Mouse (Mus musculus) ovary, postnatal 10 days (tissue): ENCODE measurements around the gene Nmur2.

ENCODE experiments used
- DNase-seq: peaks from one replicate; pipeline ENCODE4 v3.0.0; 2022; ENCODE audit warnings: low spot score

The Nmur2 gene

DNA sequence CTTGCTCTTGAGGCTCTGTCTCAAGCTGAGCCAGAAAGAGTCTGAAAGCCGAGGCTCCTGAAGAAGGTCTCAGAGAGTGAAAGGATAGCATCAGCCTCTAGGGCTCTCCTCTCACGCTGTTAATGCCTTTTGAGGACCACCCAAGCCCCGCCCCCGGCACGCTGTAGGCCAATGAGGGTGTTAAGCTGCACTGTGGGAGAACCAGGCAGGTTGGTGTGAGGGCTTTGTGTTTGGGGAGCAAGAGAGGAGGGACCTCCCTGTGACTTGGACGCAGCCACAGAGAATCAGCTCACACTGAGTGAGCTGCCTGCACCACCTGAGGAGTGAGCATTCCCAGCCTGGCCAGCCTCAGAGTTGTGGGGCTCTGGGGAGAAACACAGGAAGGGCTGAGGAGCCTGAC, at the start of gene Nmur2:
Gene Nmur2, minus strand, starts transcription at position 94 of the 400 bp plus-strand sequence.
- DNase-seq, result no peak

DNA sequence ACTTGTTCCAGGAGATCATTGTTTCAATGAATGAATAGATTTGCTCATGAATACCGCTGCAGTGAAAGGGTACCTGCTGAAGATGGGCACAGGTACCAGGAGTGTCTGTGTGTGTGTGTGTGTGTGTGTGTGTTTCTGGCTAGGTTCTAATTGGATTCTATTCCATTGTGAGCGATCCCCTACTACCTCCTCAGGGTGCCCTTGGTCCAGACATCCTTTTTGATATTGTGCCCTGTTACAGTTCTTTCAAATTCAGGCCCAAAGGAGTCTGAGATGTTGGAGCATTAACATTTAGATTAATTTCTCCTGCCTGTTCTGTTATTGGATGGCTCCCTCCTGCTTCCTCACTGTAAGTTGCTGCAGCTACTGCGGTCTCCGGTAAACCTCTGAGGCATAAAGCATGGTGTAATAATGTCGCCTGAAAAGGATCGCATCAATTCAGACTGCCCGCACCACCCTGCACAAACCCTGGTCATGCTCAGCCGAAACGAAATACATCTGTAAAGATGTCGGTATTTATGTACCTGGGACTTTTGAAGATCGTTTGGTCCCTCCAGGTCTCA, 48.4 kb upstream of the Nmur2 start:
- no peak for DNase-seq

DNA sequence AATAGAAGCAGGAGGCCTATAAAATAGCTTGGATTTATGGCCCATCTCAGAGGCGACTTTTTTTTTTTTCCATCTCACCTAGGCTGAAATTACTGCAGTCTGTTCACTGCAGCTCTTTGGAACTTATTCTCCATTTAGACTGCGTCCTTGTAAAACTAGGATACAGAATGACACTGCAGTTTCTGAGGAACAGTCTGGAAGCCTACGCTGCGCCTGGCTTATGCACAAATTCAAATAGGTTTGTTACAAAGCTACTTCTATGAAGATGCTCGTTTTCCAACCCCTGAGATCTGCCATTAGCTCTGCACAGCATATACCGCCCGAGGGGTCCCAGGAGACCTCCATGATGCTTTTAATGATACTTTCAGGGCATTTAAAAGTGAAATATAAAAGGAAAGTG, 31.3 kb upstream of the Nmur2 start:
- DNase-seq, result no peak

DNA sequence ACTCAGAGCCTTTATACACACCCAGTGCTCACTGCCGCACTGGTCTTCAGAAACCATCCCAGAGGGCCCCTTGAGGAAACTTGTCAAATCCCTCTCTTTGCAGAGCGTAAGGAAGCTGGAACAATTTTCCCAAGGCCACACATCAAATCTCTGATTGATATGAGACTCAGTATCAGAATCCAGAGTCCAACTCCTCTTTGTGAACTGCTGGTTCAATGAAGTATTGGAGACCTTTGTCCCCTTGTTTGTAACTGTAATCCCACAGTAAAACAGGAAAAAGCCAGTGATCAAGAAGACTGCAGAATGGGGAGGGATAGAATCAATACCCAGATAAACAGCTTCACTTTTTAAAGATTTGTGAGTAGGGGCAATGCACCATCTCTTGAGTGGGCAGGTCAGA, 28.8 kb upstream of the Nmur2 start:
- no peak for DNase-seq

DNA sequence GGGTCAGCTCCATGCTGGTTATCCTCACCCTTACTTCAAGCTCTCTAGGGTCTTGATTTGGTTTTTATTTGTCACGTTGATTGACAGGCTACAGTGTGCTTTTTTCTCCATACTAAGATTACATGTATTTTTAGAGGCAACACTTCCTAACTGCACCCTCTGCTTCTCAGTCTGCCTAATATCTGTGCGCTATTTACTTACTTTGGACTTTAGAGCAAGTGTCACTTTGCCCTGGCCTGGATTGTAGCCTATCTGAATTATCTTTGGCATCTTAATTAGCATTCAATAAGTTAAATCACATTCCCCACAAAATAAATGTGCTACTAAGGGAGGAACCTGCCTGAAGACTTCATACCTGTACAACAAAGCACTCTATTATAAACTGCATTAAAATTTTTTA, 24.3 kb upstream of the Nmur2 start:
- no peak for DNase-seq

DNA sequence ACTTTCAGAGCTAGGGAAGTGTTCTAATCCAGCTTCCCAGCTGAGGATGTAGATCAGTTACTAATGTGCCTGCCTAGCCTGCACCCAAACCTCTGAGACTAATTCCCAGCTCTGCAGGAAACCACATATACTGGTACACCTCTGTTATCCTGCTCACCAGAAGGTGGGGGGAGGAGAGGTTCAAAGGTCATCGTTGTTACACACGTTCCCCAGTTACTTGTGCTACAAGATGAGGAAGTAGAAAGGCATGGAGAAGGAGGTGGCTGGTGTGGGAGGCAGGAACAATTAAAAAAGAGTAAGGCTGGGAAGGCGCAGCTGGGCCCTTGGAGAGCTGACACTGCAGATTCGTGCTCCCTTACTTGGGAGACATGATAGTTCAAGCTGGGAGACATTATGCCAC, 23.8 kb upstream of the Nmur2 start:
- DNase-seq, result no peak

DNA sequence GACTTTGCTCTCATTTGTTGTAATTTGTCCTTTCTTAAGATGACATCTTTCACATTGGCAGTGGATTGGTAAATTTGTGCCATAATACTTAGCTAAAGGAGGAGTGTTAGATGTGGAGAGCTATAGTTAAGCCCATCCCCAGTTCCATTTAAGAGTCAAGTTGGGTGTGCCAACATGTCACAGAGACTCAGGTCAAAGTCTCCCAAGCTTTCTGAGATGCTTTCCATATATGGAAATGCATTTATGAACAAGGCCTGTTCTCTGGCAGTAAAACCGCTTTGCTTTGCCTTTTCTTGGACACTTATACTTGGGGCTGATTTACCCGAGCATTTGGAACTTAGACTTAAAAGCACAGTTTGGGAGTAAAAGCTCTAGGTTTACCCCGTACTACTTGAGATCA, 18.4 kb upstream of the Nmur2 start:
- DNase-seq, result no peak

DNA sequence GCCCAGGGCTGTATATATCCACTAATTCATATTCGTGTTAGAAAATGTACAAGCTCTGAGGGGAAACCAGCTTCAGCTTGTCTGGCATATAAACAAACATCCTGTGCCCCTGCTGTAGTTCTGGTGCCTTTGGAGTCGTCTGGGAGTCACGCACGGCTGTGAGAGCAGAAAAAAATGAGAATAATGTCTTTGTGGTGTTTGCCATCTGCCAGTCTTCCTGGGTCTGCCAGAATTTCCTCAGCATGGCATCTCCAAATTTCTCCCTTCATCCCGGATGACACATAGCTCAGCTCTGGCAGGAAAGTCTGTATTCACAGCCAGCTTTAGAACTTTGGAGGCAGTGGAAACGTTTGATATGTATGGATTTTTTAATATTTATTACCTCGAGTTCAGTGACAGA, 13.6 kb upstream of the Nmur2 start:
- DNase-seq, result no peak

DNA sequence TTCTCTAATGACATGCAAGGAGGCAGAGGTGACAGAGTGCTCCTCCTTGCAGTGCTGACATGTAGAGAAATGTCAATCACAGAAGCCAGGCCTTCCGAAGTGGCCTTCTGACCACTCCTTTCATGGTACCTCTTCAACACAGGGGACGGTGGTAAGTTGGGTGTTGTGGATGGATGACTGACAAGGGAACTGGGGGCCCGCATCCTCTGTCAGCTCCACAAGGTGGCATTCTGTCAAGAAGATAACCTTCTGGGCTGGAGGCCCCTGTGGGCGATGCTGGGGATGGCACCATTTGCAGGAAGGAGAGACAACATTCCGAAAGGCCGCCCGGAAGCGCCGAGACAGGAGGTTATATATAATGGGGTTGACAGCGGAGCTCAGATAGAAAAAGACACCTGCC, 14.0 kb downstream of the Nmur2 start:
- DNase-seq, result no peak

DNA sequence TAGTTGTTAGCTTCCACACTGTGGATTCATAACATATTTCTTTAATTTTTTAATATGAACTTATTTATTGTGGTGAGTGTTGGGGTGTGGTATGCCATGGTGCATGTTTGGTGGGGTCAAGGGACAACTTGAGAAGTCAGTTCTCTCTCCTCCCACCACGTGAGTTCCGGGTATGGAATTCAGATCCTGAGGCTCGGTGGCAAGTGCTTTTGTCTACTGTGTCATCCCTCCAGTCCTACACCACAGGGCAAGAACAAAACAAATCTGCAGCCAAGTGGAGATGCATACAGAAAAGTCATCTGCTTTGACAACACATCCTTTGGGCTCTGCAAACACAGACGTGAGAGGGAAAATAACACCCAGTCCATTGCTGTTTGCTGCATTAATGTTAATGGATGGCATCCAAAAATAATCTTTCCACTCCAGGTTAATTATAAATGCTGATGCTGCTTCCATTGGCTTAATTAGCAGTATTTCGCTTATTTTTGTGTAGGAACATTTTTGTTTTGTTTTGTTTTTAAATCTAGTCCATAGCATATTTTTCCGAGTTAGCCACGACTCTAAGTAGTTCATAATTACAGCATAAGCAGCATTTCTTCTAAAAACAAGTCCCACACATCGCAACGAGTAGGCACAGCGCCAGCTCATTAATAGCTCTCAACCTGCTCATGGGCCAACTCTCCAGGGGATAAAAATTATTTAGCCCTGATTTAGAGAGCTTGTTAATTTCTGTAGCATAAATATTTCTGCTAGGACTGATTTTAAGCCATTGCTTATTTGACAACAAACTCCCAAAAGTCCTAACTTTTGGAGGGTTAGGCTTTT, 14.9 kb downstream of the Nmur2 start:
- no peak for DNase-seq

DNA sequence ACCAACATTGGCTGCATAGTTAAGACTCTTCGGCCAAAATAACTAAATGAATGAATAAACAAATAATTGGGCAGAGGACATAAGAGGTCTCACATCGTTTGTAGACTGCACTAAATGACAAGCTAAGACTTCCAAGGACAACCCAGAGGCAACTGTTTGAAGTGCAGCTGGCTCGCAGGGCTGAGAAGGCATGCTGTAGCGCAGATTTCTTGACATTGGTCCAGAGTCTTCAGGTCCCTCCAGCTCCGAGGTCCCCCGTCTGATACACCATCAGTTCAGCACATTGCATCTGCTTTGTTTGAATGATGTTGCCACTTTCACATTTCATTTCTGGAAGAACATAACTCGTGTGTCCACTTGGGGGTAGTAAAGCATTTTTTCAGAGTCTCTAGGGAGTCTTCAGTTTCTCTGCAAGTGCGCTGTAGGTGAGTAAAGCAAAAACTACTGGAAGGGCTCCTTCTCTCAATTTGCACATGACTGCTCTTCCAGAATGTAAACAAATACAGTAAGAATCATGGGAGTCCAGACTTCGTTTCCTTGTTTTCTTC, 27.2 kb downstream of the Nmur2 start:
- DNase-seq, result no peak

DNA sequence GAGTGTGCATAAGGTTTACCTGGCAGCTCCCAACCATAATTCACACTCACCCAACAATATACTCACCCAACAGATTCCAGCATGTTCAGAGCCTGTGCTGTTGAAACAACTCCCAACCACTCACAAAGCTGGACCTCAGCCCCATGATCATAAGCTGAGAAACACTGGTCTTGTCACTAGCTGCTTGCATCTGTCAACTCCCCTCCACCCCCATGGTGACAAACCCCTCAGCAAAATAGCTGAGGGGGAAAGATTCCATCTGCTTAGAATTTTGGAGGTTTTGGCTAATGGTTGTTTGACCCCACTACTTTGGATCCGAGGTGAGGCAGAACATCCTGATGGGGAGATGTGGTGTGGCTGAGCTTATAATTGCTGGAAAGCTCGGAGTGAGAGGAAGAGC, 28.4 kb downstream of the Nmur2 start:
- no peak for DNase-seq

DNA sequence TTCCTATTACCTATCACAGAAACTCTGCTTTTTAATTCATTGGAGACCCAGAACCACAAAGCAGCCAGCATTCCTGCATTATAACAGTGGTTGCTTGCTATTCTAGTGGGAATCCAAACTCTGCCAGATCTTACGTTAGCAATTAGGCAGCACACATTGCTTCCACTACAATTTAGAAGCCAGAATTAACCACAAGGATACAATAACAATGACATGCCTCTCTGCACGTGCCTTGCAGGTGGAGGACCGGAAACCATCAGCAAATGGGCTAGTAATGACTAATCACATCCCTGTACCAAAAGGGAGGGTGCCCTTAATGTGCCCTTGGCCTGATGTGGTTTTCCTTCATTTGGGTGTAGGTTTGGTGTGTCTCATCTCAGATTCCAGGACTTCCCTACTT, 32.5 kb downstream of the Nmur2 start:
- DNase-seq, result no peak

DNA sequence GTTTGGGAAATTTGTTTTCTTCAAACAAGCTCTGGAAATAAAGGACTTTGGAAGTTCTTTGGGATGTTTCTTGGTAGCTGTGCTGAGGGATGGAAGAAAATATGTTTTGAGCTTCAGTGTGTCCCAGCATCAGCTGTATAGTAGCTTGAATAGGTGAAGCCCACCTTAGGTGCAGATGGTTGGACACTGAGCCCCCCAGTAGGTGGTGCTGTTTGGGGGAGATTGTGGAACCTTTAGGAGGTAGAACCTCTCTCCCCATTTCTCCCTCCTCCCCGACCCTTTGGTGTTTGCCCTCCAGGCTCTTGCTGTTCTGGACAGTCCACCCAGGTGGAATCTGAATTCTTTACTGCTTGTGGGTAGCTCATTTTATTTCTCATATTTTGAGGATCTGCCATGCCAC, 48.0 kb downstream of the Nmur2 start:
- DNase-seq, result no peak

DNA sequence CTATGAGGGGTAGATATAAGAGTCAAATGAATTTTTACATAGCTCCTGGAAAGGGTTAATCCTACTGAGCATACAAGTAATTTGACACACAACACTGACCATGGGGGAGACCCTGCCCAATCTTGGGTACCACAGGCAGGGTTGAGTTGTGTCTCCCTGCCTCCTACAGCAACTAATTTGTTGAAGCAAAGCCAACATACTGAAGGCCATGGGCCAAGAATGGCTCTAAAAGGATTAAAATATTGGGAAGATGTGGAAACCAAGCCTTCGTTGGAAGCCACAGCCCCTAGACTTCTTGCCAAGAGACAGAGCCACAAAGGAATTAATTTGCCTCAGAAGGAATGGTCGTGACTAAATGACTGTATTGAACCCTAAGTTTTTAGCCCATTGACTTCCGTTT, 48.7 kb downstream of the Nmur2 start:
- DNase-seq, result no peak

DNA sequence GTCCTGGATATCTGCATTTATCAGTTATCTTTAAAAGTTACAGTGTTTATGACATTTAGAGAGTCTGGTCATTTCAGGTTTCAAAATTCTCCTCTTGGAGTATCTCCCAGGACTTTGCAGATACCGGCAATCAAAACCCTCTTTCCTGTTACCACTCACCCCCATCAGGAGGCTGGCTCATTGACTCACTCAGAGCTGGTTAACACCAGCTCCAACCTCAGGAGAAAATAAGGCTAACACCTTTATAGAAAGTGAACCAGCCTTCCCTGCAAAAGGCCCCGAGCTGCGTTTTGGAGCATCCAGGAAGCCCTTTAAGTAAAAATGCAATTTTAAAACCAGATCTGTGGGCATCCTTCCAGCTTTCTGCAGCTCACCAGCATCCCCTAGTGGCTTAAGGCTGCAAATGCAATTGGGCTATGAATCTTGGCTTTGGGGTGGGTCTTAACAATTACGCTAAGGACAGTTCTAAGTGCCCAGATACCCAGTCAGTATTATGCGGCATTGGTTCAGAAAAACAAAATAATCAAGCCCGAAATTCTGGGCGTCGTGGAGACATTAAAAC, 49.2 kb downstream of the Nmur2 start:
- peak; percentile 9 for DNase-seq

DNA sequence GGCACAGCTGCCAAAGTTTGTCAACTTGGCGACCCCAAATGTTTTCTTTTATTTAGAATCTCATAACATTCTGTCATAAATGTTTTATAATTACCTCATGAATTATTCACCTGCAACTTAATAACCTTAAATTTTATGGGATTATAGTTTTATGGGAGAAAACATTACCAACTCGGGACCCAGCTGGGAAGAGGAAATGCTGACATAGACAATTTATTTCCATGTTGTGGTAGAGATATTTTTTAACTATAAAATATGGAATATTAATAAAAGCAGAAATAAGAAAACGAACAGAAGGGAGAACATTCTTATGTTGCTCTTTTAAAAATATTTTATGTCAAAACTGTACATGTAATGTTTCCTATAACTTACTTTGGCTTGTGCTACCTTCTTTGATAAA, 56.2 kb downstream of the Nmur2 start:
- no peak for DNase-seq

DNA sequence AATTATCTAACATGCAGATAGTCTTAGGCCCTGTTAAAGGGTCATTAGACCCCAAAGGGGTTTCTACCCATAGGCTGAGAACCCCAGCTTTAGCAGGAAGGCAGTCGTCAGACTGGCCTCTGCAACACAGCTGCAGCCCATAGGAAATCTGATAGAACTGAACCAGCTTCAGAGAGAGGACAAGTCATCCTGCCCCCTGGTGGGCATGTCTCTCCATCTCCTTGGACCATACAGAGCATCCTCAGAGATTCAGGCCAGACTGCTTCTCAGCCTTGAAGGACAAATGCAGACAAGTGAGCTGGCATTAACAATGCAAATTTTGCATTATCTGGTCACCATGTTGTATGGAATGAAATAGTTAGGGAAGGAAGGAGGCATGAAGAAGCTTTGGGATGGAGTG, 59.2 kb downstream of the Nmur2 start:
- no peak for DNase-seq

DNA sequence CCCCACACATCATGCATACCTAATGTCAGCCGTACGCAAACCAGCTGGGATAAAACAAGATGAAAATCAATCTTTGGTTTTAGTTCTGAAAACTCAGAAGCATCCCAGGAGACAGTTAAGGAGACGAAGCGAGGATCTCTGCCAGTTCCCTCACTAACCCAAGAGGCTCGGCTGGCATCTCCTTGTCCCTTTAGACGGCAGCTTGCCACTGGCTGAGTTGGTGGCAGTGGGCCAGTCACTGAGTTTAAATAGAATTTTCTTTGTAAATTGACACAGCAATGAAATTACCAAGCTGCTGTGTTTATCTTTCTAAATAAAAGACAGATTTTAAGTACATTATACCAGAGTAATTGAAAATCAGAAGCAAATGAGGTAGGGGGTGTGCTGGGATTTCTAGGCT, 62.7 kb downstream of the Nmur2 start:
- DNase-seq, result no peak
